Mouse (Mus musculus): ENCODE results near the gene Aldh18a1.
A peak's percentile ranks its signal among the peaks of the same experiment; 100 is the strongest.

DNA sequence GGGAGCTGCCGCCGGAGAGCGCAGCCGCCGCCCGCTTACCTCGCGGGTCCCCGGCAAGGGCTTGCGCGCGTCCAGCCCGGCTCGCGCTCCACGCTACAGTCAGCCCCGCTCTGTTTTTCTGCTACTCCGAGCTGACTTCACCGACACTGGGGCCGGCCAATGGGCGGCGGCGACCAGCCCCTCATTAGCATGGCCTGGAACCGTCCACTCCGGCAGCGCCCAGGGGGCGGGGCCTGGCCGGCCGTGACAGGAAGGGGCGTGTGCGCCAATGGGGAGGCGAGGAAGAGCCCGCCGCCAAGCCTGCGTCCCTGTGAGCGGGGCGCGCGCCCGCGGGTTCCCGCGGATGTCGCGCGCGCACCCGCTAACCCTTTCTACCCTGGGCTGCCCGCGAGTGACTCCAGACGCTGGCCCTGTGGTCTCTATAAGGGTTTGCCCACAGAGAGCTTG is 74.6 kb downstream of the Aldh18a1 start, which contains the start of gene Sorbs1:
- peak; percentile 60; the same call in 1 of the 2 replicates for TF ChIP-seq CTCF (IDR thresholded peaks at IDR 0.05; ENCODE audit: borderline replicate concordance, control insufficient read depth, extremely low read depth, insufficient read depth, low read length, poor library complexity)
- peak; percentile 97 for TF ChIP-seq POLR2A (IDR thresholded peaks at IDR 0.05; ENCODE audit: control insufficient read depth, extremely low read depth, insufficient read depth, low read length, poor library complexity)

All from thymus, adult 2 months (tissue).